In the genomic region with DNA sequence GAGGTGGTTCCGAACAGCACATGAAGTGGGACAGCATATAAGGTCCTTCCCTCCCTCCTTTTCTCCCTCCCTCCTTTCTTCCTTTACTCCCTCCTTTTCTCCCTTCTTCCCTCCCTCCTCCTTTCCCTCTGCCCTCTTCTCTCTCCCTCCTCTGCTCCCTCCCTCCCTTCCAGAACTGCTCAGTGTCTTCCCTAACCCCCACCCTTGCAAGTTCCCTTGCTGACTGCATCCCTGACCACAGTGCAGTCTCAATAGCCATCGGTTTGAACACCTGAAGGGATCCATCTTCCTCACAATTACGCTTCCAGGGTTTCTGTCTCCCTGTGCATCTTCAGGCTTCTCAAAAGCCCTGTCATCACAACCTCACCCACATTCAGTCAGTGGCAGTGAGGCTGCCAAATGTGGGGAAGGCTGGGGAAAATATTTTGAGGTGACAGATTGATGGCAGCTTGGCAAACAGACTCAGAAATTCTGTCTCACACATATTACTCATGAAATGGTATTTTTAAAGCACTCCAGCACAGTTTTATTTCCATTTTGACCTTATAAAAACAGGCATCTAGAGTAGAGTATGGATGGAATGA, we compare ENCODE assay signal across 10 mouse cellular contexts.
A peak's percentile ranks its signal among the peaks of the same experiment; 100 is the strongest.
DNase-seq lines count a peak whose midpoint lies in the region; ATAC-seq and TF ChIP-seq lines count a peak whose summit lies in the region.
"Had no signal": no experiment of that assay in that cellular context is flagged by ENCODE, and none has a peak within 500 bp of the region (broad histone marks: within the 10 kb centered on the region; RNA-seq: fewer than 3 reads in every experiment).

No protein-coding gene starts in this region.

- 88% methylated on average over 3 of the region's 3 CpGs for WGBS in hindbrain, embryonic 10.5 days
- WGBS in hindbrain, embryonic 12.5 days = 81% methylated on average over 2 of the region's 3 CpGs

- no peaks in the 10 kb centered on the region for H3K9me3 ChIP-seq in hindbrain, embryonic 10.5 days
- H3K9me3 ChIP-seq in hindbrain, embryonic 12.5 days (replicated peaks) = no peaks in the 10 kb centered on the region
- H3K9me3 ChIP-seq: heart, embryonic 15.5 days had no signal

- no peak for ATAC-seq in hindbrain, embryonic 12.5 days (ENCODE audit: low FRiP score)

- H3K4me1 ChIP-seq in hindbrain, embryonic 10.5 days (replicated peaks) = 0 out of 2 replicates have a peak, but pooled peaks cover 3% of the 10 kb centered on the region
- peaks cover 7% of the 10 kb centered on the region for H3K4me1 ChIP-seq in hindbrain, embryonic 12.5 days

- no peak overlapping the region for H3K4me3 ChIP-seq in C2C12 (ENCODE audit: insufficient read depth, poor library complexity, severe bottlenecking)
- no peak overlapping the region for H3K4me3 ChIP-seq in hindbrain, embryonic 10.5 days
- H3K4me3 ChIP-seq in hindbrain, embryonic 12.5 days = no peak overlapping the region
- H3K4me3 ChIP-seq: heart, embryonic 15.5 days had no signal

- no peak overlapping the region for H3K9ac ChIP-seq in hindbrain, embryonic 12.5 days
- H3K9ac ChIP-seq: heart, embryonic 15.5 days had no signal

- H3K79me2 ChIP-seq in C2C12 (ENCODE audit: control insufficient read depth, insufficient read depth) = no peaks in the 10 kb centered on the region

- intact Hi-C loops in left cerebral cortex, postnatal 14 days (cut with DNase I) = no loop called here

- no peak overlapping the region for H3K4me2 ChIP-seq in hindbrain, embryonic 12.5 days (replicated peaks)
- H3K4me2 ChIP-seq: heart, embryonic 15.5 days had no signal

- no peaks in the 10 kb centered on the region for H3K36me3 ChIP-seq in C2C12 (ENCODE audit: control insufficient read depth, insufficient read depth)
- no peaks in the 10 kb centered on the region for H3K36me3 ChIP-seq in hindbrain, embryonic 10.5 days
- no peaks in the 10 kb centered on the region for H3K36me3 ChIP-seq in hindbrain, embryonic 12.5 days
- H3K36me3 ChIP-seq: heart, embryonic 15.5 days had no signal

- H3K27ac ChIP-seq in hindbrain, embryonic 10.5 days = no peak overlapping the region
- no peak overlapping the region for H3K27ac ChIP-seq in hindbrain, embryonic 12.5 days
- H3K27ac ChIP-seq: heart, embryonic 15.5 days; macrophage had no signal

- no peaks in the 10 kb centered on the region for H3K27me3 ChIP-seq in C2C12 (ENCODE audit: control insufficient read depth, insufficient read depth, insufficient read length)
- peaks cover 4% of the 10 kb centered on the region; the same call in 1 of the 2 replicates for H3K27me3 ChIP-seq in hindbrain, embryonic 10.5 days (ENCODE audit: insufficient read depth, poor library complexity, severe bottlenecking)
- no peaks in the 10 kb centered on the region for H3K27me3 ChIP-seq in hindbrain, embryonic 12.5 days
- H3K27me3 ChIP-seq: heart, embryonic 15.5 days had no signal

- H3K79me3 ChIP-seq in C2C12 (ENCODE audit: low read depth) = no peaks in the 10 kb centered on the region

- no peak overlapping the region for H3ac ChIP-seq in C2C12 (ENCODE audit: control insufficient read depth, insufficient read length, low read depth)

- DNase-seq in 3134 (ENCODE audit: extremely low read depth, insufficient read length, low spot score) = peak; percentile 67
- DNase-seq in frontal cortex, postnatal 36 days (ENCODE audit: low spot score in 2 of 2) = peak; percentile 64 to 74
- peak; percentile 33 to 60 for DNase-seq in left cerebral cortex, postnatal 14 days (ENCODE audit: low spot score in 2 of 2)
- DNase-seq in hindbrain, embryonic 10.5 days (ENCODE audit: low spot score) = no peak
- DNase-seq in heart, postnatal 4 days = no peak
- DNase-seq: thymus, postnatal 25 days had no signal

- no peak for TF ChIP-seq CTCF in C2C12 (IDR thresholded peaks at IDR 0.05; ENCODE audit: control insufficient read depth, insufficient read depth, insufficient read length)

TF ChIP-seq in C2C12, 6 proteins besides CTCF, POLR2A, EP300 and RAD21:
- no peak for TF ChIP-seq USF1 (IDR thresholded peaks at IDR 0.05; ENCODE audit: low read depth)
- no peak for TF ChIP-seq MAX (IDR thresholded peaks at IDR 0.05)
- TF ChIP-seq MYOD1 (IDR thresholded peaks at IDR 0.05; ENCODE audit: control insufficient read depth, insufficient read length, low read depth) = peak; percentile 2
- TF ChIP-seq CEBPB (IDR thresholded peaks at IDR 0.05; ENCODE audit: low read depth) = no peak
- TF ChIP-seq MYOG (IDR thresholded peaks at IDR 0.05; ENCODE audit: control insufficient read depth, extremely low read depth, insufficient read length) = no peak
- TF ChIP-seq FOSL1 (IDR thresholded peaks at IDR 0.05; ENCODE audit: insufficient read depth, low read length, poor library complexity, severe bottlenecking) = no peak

Comparison
In these comparisons a context has a peak if more than half of its experiments do, and no peak if none do; other contexts are left out.
1. DNase-seq: peak in 3134 (single experiment), frontal cortex, postnatal 36 days (2 of 2) and left cerebral cortex, postnatal 14 days (2 of 2); none in hindbrain, embryonic 10.5 days (single experiment) and heart, postnatal 4 days (single experiment).